Mouse (Mus musculus): ENCODE results near the gene Zc2hc1c. TPM values are rescaled to one million over a fixed set of nuclear protein-coding genes. Genes with fewer than 3 reads are reported as not detected.

Zc2hc1c gene
- total and polyA plus RNA-seq, 3 experiments: 0.04 to 0.39 TPM; not detected in 1

DNA sequence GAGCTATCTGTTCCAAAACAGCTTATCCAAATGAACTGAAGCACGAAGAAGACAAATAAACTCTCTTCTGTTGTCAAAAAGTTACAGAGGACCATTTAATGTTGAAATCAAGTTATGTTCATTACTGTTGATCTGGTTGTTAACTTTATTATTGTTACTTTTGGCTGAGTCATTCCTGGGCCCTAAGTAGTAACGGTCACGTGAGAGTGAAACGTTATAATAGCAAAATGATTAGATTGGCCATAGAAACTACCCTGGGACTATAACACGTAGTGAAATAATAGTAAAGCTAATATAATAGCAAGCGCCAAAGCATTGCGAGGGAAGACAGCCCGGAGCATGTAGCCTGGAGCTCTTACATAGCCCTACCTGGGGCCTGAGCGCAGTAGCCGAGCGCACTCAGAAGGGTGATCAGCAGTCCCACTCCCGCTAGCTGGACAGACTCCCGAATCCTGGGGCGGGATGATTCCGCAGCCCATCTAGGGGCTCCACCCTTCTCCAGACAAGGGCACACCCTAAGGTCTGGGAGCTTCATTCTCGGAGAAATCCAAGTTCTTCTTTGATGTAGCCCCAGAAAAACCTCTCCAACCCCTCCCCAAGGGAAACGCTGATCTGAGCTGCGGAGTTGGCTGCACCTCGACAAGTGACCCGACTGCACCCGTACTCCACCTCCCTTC lies 444 bp upstream of the Zc2hc1c start, which contains the start of gene Acyp1:
TSS of gene Acyp1 (minus strand) at position 630 of the 677 bp plus-strand sequence.
- DNase-seq (ENCODE audit: low read depth, low spot score): no peak
- H3K9me3 ChIP-seq (replicated peaks; ENCODE audit: insufficient read depth, low read length): no peaks in the 10 kb centered on the region
- no peak for TF ChIP-seq CHD2 (IDR thresholded peaks at IDR 0.05; ENCODE audit: low read length)
- TF ChIP-seq USF1 (IDR thresholded peaks at IDR 0.05; ENCODE audit: low read depth, low read length): peak; percentile 70; the same call in 1 of the 2 replicates
- peak; percentile 56; the same call in 1 of the 2 replicates for TF ChIP-seq BHLHE40 (IDR thresholded peaks at IDR 0.05; ENCODE audit: borderline replicate concordance, low read depth, low read length)
- peaks cover 0 to 9% of the 10 kb centered on the region in 2 experiments; a peak in 2 of 4 replicates for H3K36me3 ChIP-seq (ENCODE audit: control insufficient read depth in 1 of 2, insufficient read depth in 2 of 2, low read length in 2 of 2)
- H3K27me3 ChIP-seq (ENCODE audit: control insufficient read depth in 1 of 2, insufficient read depth in 2 of 2, low read length in 2 of 2): no peaks in the 10 kb centered on the region; a peak in 1 of 4 replicates
- H3K27ac ChIP-seq (ENCODE audit: control insufficient read depth, low read depth, low read length): no peak within 1 kb of the TSS
- no peaks in the 10 kb centered on the region for H3K79me2 ChIP-seq (ENCODE audit: control insufficient read depth, insufficient read depth, low read length, poor library complexity)
- H3K4me3 ChIP-seq (ENCODE audit: control insufficient read depth in 1 of 2, insufficient read depth in 1 of 2, low read depth in 2 of 2, low read length in 2 of 2): no peak within 1 kb of the TSS
- H3K4me1 ChIP-seq (ENCODE audit: control insufficient read depth in 1 of 2, insufficient read depth in 2 of 2, low read length in 2 of 2): peaks cover 8 to 10% of the 10 kb centered on the region in 2 experiments
- no peak within 1 kb of the TSS for H3K9ac ChIP-seq (ENCODE audit: control insufficient read depth, low read depth, low read length, poor library complexity, severe bottlenecking)

DNA sequence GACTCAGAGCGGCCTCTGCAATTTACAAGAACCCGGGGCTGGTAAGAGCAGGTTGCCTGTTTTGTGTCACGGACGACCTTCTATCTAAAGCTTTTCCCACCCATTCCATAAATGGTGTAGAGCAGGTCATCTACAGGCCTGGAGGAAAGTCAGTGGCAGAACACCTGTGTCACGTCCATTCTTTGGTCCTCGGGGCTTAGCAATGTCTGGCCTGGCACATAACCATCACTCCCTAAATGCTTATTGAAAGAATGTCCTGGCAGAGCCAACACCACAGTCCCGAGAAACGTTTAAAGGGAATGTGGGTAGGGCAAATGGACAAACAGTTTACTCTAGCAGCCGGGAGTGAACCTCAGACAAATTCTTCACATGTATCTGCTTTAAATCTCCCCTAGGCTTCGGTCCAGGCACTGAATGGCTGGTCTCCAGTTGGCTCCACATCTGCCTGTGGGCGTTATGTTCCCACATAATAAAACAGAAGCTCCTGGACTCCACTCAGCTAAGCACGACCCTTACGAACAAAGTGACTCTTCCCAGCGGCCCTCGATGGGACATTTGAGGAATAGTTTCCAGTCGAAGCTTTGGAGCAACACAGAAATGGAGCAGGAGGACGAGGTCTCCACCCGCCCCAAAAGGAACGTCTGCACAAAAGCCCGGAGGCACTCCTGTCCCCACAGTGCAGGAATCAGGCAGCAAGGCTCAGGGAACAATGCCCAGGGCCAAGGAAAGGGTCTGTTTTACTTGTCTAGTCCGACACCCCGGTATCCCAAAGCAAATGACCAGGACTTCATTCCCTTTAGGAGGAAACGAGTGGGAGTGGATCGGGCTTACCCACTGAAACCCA lies 988 bp downstream of the Zc2hc1c start:
- no peaks in the 10 kb centered on the region for H3K9me3 ChIP-seq (replicated peaks; ENCODE audit: insufficient read depth, low read length)
- H3K9ac ChIP-seq (ENCODE audit: control insufficient read depth, low read depth, low read length, poor library complexity, severe bottlenecking): no peak overlapping the region
- no peak for DNase-seq (ENCODE audit: low read depth, low spot score)
- no peak overlapping the region for H3K4me3 ChIP-seq (ENCODE audit: control insufficient read depth in 1 of 2, insufficient read depth in 1 of 2, low read depth in 2 of 2, low read length in 2 of 2)
- no peak for TF ChIP-seq TAL1 (IDR thresholded peaks at IDR 0.05; ENCODE audit: low read length)
- no peak for TF ChIP-seq CHD2 (IDR thresholded peaks at IDR 0.05; ENCODE audit: low read length)
- no peak for TF ChIP-seq MAX (IDR thresholded peaks at IDR 0.05; ENCODE audit: low read length)
- TF ChIP-seq SIN3A (IDR thresholded peaks at IDR 0.05; ENCODE audit: low read length): no peak
- no peak for TF ChIP-seq RCOR1 (IDR thresholded peaks at IDR 0.05; ENCODE audit: low read depth, low read length)
- TF ChIP-seq USF2 (IDR thresholded peaks at IDR 0.05; ENCODE audit: borderline replicate concordance in 1 of 2, insufficient read depth in 1 of 2, low read depth in 1 of 2, low read length in 2 of 2): no peak
- TF ChIP-seq MAFK (IDR thresholded peaks at IDR 0.05; ENCODE audit: borderline replicate concordance, low read depth, low read length): no peak
- TF ChIP-seq MYC (IDR thresholded peaks at IDR 0.05; ENCODE audit: low read depth, low read length): no peak
- no peak for TF ChIP-seq UBTF (IDR thresholded peaks at IDR 0.05; ENCODE audit: borderline replicate concordance, insufficient read depth, low read depth, low read length)
- no peak for TF ChIP-seq NRF1 (IDR thresholded peaks at IDR 0.05; ENCODE audit: insufficient read depth, low read depth, low read length, poor library complexity, severe bottlenecking)
- no peak for TF ChIP-seq RAD21 (IDR thresholded peaks at IDR 0.05; ENCODE audit: low read depth, low read length)
- TF ChIP-seq BHLHE40 (IDR thresholded peaks at IDR 0.05; ENCODE audit: borderline replicate concordance, low read depth, low read length): no peak
- TF ChIP-seq EP300 (IDR thresholded peaks at IDR 0.05; ENCODE audit: low read depth in 1 of 2, low read length in 2 of 2): no peak
- H3K36me3 ChIP-seq (ENCODE audit: control insufficient read depth in 1 of 2, insufficient read depth in 2 of 2, low read length in 2 of 2): peaks cover 0 to 9% of the 10 kb centered on the region in 2 experiments; a peak in 2 of 4 replicates
- peaks cover 7 to 8% of the 10 kb centered on the region in 2 experiments for H3K4me1 ChIP-seq (ENCODE audit: control insufficient read depth in 1 of 2, insufficient read depth in 2 of 2, low read length in 2 of 2)
- H3K27me3 ChIP-seq (ENCODE audit: control insufficient read depth in 1 of 2, insufficient read depth in 2 of 2, low read length in 2 of 2): no peaks in the 10 kb centered on the region; a peak in 1 of 4 replicates
- H3K27ac ChIP-seq (ENCODE audit: control insufficient read depth, low read depth, low read length): no peak overlapping the region
- H3K79me2 ChIP-seq (ENCODE audit: control insufficient read depth, insufficient read depth, low read length, poor library complexity): no peaks in the 10 kb centered on the region
